Mouse (Mus musculus): Measurements from ENCODE around the gene Rpa1. TPM values are rescaled to one million over a fixed set of nuclear protein-coding genes. Genes with fewer than 3 reads are reported as not detected.
"Not testable (repeated sequence)": the region's sequence is repeated elsewhere in the genome, so short reads cannot be mapped to it uniquely, and the experiment has no call there.

The Rpa1 gene
- total RNA-seq (2021), result 10 to 100 TPM; 54.4 to 59.6 TPM
- long read RNA-seq, experiment 1, full-length matches to known transcripts, result 35 of 48 reads
- long read RNA-seq, experiment 1, partial matches to known transcripts, result 11 of 48 reads
- long read RNA-seq, experiment 1, other reads (novel, unspliced or antisense), result 2 of 48 reads
- long read RNA-seq, experiment 2, full-length matches to known transcripts, result 17 of 21 reads
- long read RNA-seq, experiment 2, partial matches to known transcripts, result 4 of 21 reads
- long read RNA-seq, experiment 2, other reads (novel, unspliced or antisense), result 0 of 21 reads

DNA sequence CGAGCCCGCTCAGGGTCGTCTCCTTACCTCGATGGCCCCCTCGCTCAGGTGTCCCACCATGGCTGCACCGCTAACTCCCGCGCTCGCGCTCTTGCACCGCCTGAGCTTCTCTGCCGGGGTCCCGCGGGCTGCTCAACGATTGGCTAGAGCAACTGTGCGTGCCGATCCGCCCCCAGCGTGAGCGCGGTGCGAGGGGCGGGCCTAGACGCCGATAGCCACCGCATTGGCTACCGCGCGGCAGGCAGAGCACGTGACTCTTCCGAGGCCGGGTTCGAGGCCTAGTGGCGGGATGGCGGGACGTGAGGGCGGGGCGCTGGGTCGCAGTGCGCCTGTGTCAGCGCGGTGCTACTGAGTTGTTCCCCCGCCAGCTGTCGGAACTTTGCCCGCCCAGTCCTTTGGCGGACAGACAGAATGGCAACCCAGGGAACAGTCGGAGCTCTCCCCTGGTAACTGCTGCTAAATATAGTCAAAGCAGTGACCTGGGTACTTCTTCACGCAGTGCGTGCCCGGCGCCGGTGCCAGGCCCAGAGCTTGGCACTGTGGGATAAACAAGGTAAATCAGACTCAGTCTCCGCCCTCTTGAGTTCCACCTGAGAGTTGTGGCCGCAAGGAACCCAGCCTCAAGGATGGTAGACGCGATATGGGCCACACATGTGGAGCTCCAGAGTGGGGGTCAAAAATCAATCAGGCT, at the start of gene Rpa1, which contains the start of gene Smyd4:
Gene Rpa1, minus strand, starts transcription at position 126 of the 691 bp plus-strand sequence.
Gene Smyd4, plus strand, starts transcription at position 235 of the 691 bp plus-strand sequence.
- peak; percentile 93 to 97 for DNase-seq

DNA sequence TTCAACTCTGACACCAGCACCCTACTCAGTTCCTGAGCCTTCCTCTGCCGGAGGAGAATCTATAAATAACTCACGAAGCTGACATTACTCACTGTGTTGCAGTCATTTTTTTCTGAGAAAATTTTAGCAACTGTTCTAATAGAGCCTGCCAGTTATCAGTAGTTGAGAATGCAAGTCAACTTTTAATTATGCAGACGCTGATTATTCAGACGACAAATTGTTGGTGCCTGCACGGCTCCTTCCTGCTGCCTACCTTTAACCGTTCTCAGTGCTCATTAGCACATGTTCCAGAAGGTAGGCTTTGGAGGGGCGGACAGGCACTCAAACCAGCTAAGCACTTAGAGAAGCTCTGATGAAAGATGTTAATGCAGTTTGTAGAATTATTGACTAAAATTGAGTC, 49.3 kb upstream of the Rpa1 start:
- DNase-seq, result no peak

DNA sequence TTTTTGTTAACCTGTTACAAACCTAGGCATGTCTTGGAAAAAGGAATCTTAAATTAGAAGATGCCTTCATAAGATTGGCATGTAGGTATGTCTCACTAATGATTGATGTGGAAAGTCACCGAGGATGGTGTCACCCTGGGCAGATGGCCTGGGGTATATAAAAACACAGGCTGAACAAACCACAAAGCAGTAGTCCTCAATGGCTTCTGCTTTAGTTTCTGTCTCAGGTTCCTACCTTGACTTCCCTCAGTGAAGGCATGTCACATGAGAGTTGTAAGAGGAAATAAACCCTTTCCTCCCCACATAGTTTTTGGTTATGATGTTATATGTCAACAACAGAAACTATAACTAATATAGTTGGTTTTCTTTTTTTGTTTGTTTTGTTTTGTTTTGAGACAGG, 47.5 kb upstream of the Rpa1 start:
- no peak for DNase-seq

DNA sequence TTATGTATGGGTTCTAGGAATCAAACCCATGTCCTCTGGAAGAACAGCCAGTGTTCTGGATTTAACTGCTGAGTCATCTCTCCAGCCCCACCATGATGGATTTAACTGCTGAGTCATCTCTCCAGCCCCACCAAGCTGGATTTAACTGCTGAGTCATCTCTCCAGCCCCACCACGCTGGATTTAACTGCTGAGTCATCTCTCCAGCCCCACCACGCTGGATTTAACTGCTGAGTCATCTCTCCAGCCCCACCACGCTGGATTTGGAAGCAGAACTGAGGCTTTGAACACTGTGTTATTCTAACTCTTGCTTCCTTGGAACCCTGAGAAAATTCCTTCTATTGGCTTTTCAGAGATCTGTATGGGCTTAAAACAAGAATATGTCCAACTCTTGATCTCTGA, 35.4 kb upstream of the Rpa1 start:
- DNase-seq, result not testable (repeated sequence)

DNA sequence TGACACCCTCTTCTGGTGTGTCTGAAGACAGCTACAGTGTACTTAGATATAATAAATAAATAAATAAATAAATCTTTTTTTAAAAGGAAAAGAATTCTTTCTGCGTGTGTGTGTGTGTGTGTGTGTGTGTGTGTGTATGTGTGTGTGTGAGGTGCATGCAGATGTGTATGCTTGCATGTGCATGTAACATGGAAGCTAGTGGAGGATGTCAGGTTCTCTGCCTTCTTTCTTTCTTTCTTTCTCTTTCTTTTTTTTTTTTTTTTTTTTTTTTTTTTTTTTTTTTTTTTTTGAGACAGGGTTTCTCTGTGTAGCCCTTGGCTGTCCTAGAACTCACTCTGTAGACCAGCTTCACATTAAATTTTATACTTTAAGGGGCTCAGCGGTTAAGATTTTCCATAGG, 30.7 kb upstream of the Rpa1 start:
- DNase-seq, result not testable (repeated sequence)

DNA sequence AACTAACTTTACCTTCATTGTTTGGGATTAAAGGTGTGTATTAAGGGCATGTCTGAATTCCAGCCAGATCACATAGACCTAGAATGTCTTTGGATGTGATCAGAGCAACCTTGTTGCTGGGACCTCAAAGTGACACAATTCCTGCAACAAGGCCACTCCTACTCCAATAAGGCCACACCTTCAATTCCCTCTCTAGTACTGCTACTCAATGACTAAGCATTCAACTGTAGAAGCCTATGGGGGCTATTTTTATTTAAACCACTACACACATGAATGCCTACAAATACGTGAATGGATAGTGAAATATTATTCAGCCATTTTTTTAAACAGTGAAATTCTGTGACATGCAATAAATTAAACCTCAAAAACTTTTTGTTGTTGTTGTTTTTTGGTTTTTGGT, 29.0 kb upstream of the Rpa1 start:
- DNase-seq, result no peak

DNA sequence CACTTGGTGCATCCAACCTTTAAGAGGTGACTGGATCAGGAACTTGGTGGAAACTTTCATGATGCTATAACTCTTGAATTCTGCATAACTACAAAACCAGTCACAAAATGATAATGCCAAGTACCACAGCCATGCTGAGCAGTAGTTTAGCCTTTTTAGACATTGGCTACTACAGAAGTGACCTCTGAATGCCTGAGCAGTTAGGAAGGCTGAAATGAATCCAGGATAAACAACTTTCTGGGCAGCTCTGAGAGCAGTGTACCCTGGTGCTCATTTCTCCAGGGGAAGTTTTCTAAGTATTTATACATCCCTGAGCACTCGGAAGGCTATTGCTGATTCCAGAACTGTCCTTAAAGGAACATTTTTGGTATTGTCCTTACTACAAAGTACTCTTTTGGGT, 7.4 kb upstream of the Rpa1 start:
- peak in 1 of 2 experiments; percentile 27 for DNase-seq

DNA sequence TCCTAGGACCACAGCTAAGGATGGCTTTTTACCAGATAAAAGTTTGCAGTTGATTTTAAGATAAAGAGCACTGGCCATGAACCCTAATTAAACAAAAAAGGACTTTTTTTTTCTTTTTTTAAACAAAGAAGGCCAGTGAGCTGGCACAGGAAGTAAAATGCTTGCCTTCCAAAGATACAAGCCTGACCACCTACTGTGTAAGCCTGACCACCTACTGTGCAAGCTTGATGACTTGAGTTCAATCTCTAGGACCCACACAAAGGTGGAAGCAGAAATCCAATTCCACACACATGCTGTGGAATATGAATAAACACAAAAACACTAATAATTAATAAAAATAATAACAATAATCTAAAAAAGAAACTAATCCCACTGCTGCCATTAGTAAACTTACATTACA, 3.1 kb upstream of the Rpa1 start:
- DNase-seq, result no peak

DNA sequence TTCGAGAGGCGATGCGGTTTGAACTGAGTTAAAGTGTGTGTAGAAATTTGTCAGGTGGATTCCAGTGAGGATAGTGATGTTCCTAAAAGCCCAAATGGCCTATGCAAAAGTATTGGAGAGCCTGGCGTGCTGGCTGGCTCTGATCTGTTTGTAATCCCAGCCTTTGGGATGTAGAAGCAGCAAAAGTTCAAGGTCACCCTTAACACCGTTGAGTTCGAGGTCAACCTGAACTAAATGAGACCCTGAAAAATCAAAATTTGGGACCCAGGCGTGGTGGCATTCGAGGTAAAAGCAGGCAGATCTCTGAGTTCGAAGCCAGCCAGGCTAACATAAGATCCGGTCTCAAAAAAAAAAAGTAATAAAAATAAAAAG, 752 bp upstream of the Rpa1 start:
- DNase-seq, result no peak

DNA sequence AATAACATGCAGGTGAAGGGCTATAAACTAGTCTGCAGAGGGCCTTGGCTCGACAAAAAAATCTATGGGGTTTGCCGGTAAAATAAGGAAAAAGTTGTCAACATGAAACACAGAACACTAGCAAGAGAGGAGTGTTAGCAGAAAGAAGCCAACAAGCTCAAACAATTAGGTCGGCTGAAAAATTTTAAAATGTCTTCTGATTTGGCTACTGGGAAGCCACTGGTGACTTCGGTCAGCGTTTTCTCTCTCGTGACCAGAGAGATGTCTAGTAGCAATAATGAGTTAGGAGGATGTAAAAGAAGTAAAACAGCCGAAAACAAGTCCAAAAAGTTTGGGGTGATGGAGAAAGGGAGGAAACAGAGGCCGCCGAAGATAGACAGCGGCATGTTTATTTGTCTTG, 528 bp downstream of the Rpa1 start:
- no peak for DNase-seq

DNA sequence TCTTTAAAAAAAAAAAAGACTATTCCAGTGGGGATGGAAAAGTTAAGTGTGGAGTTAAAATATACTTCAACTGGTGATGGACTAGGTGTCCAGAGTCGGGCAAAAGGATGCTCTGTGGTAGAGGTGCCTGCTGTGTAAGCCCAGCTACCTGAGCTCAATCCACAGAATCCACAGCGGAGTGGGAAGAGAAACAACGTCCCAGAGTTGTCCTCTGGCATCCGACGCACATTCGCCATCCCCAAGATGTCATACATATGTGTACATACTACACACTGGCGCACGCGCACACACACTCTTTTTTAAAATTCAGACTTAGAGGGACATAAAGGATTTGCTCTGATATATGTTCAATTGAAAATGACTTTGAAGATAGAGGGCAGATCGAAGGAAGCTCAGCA, 937 bp downstream of the Rpa1 start:
- no peak for DNase-seq

DNA sequence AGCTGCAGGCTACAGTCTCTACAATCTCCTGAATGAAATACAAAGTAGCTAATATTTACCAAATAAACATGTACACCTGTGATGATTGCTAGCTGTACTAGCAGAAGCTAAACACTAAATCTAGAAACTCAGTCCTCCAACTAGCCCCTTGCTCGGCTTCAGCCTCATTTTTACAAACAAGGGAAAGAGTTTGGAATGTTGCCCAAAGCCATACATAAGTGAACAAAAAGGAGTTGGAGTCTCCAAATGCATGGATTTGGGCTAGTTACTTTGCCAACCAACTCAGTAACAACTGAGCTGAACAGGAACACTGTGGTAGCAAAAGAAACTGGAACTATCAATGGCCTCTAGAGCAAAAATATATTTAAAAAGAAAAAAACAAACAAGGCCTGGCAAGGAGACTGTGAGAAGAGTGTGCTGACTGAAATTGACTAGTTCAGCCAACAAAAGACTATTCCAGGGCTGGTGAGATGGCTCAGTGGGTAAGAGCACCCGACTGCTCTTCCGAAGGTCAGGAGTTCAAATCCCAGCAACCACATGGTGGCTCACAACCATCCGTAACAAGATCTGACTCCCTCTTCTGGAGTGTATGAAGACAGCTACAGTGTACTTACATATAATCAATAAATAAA, 1.5 kb downstream of the Rpa1 start:
- DNase-seq, result no peak

DNA sequence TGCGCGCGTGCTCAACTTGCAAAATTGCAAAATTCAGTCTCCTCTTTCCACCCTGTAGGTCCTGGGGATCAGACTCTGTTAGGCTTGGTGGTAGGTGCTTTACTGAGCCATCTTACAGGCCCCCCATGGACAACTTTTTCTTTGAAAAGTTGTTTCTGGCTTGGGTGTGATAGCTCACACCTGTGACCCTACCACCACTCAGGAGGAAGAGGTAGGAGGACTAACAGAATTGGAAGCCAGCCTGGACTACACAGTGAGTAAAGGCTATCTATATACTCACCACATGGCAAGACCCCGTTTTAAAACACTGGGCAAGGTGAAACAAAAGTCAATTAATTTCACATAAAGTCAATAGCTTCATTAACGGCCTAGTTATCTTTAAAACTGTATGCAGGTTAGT, 3.4 kb downstream of the Rpa1 start:
- DNase-seq, result no peak

DNA sequence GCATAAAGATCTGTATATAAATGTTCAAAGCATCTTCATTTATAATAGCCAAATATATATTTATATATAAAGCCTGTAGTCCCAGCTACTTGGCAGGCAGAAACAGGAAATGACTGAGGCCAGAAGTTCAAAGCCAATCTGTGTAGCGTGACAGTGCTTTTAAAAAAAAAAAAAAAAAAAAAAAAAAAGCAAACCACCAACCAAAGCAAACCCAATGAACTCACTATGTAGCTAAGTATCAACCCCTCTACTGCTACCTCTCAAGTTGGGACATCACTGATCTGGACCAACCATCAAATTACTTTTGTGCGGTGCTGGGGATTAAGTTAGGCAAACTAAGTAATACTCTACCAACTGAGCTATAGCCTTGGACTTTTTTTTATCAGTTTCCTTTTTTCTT, 4.0 kb downstream of the Rpa1 start:
- no peak for DNase-seq

DNA sequence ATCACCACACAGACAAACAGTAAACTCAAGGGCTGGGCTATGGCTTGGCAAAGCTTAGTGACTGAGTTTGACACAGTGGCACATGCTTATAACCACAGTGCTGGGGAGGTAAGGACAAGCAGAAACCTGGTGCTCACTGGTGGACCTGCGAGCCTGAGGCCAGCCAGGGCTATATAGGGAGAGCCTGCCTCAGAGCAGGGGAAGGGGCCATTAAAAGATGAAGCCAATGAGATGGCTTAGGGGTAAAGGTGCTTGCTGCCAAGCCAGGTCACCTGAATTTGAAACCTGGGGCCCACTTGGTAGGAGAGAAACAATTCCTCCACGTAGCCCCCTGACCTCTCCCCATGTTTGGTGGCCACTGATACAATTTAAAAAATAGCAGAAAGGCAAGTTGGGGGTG, 5.0 kb downstream of the Rpa1 start:
- no peak for DNase-seq

DNA sequence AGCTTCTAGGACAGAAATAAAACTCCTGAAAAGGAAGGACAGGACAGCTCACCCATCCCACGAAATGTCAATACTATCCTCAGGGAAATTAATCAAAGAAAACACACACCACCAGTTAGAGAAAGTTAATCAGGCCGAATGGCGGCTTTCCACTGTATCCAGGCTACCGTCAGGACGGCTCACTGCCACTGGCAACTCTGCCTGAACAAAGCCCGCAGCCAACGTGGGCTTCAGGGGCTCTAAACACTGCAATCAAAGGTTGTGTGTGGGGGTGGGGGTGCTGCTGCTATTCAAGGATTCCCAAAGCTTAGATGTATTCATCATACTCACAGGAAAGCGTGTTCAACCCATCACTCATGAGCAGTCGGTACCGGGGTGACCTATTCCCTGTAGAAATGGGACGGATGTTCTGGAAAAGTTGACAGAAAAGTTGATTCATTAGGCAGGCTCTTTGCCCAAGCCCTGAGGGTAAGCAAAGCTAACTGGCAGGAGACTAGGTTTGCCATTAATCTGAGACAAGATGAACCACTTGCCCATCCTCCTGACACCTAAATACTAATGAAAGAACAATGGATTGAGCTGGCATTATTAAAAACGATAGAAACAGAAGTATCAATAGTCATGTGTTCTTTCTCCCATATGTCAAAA, 7.3 kb downstream of the Rpa1 start:
- DNase-seq, result no peak

DNA sequence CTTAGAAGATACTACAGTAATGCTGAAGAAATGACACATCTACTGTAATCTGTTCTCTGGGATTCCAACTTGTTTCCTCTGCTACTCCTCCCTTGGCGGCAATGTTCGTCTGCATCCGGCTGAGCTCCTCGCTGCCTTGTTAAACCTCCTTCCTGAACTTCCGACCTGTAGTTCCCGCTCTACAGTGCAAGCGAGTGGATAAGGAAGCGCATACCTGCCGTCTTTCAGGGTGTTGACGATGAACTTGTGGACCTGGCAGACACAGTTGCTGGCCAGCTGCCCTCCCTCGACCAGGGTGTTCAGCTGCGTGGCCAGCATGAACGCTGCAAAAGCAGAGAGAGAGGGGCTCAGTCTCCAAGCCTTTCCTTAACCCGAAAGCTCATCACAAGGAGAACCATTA, 8.0 kb downstream of the Rpa1 start:
- DNase-seq, result peak in 1 of 2 experiments; percentile 46

DNA sequence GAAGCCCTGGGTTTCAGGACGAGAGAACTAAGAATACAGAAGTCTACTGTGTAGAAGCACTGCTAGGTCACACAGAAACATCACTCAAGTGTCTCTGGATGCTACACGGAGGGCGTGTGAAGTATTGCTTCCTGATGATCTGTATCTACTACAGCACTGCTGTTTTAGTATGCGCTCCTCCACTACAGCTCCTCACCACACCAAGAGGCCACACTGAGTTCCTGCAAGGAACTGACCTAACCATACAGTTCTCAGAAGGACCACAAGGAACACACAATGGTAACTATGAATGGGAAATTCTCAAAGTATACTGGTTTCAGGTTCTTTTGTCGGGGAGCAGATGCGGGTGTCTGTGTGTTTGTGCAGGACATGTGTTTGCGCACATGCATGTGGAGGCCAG, 10.9 kb downstream of the Rpa1 start:
- no peak for DNase-seq

DNA sequence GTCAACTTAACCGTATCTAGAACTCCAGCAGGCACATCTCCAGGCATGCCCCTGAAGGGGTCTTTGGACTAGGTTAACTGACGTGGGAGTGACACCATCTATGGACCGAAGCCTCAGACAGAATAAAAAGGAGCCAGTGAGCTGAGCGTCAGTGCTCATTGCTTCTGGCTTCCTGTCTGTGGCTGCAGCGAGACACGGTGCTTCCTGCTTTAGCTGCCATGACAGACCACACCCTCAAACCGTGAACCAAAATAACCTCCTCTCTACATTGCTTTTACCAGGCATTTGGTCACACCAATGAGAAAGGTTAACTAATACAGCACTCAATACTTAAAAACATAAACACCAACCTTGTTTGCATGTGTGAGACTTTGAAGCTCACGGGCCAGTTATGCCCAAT, 11.4 kb downstream of the Rpa1 start:
- peak in 1 of 2 experiments; percentile 23 for DNase-seq

DNA sequence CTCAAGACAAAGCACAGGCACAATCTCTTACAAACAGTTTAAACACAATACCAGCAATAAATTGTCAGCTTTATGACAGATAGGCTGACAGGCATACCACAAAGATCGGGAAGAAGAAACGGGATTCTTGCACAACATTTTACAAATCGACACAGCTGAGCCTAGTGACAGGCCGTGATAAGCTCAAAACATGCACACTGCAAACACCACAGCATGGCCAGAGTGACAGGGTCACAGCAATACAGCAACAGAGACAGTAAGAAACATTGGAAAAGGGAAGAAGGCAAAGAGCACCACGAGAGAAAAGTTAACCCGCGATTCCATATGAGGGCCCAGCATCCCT, 22.2 kb downstream of the Rpa1 start:
- no peak for DNase-seq

DNA sequence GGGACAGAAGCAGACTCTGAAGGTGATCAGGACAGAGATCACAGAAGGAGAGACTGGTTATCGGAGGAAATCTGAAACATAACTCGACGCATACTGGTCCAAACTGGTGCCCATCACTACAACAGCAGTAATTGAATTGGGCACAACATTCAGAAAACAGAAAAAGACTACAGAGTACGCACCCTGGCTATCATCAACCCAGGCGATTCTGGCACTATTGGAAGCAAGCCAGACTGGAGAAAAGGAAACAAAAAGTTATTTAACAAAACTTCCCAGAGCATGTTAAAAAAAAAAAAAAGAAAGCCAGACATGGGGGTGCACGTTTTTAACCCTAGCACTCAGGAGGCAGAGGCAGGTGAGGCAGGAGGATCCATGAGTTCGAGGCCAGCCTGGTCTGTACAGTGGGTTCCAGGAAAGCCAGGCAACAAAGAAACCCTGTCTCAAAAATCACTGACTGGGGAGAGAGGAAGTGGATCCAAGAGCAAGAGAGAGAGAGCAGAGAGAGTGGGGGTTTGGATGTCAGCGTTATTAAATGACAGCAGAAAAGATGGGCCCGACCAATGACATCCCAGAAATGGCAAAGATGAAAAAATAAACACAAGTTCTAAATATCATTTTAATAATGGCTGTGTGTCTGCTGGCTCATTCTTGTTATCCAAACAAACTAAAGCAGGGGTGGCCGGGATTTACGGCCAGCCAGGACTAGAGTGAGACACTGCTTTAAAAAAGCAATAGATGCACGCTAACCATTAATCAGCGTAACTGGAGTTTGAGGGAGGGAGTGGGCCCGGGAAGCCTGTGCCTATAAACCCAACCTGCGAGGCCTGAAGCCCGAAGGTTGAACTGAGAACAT, 22.8 kb downstream of the Rpa1 start:
- peak in 1 of 2 experiments; percentile 24 for DNase-seq

DNA sequence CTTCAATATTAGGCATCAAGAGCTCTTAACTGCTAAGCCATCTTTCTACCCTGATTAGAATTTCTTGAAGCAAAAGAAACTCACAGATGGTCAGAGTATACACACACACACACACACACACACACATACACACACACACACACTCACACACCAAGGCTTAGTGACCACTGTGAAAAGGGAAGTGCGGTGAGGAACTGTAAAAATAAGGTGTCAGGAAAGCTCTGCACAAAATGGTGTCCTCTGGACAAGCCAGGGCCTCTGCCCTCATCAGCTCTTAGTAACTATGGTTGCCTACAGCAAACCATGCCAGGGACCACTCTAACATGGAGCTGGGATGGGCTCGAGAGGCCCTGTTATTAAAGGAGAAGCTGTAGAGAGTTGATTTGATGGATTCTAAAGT, 23.7 kb downstream of the Rpa1 start:
- DNase-seq, result no peak
